In the genomic region with DNA sequence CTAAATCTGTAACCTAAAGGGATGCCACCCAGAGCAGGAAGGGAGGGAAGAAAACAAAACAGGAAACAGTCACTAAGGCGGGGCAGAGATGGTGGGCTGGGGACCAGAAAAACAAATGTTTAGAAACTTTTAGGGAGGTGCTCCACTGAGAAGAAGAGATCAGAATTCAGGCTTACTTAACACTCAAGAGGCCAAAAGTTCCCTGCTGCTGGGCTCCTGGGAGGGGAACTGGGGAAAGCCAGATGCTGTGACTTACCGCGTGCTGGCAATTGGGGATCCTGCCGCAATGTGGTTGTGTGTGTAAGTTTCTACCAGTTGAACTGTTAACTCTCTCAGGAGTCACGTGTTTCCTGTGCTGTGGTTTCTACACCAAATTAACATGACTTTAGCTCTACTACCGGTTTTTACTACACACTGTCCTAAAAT, we compare ENCODE assay signal across 7 mouse cellular contexts. TPM values are rescaled to one million over a fixed set of nuclear protein-coding genes. Genes with fewer than 3 reads are reported as not detected.
DNase-seq lines count a peak whose midpoint lies in the region; ATAC-seq and TF ChIP-seq lines count a peak whose summit lies in the region.

A gene (minus strand): TSS at position 285 of the 426 bp plus-strand sequence.

- WGBS in heart, embryonic 16.5 days = 60% methylated on average over 6 of the region's 6 CpGs
- WGBS in liver, embryonic 15.5 days (ENCODE audit: insufficient replicate concordance) = 15% methylated on average over 6 of the region's 6 CpGs

- H3K9ac ChIP-seq in MEL (ENCODE audit: control insufficient read depth, low read depth, low read length, poor library complexity, severe bottlenecking) = peak within 1 kb of the TSS; percentile 77
- H3K9ac ChIP-seq in heart, embryonic 16.5 days (ENCODE audit: low read length) = no peak within 1 kb of the TSS
- H3K9ac ChIP-seq in liver, embryonic 15.5 days = no peak within 1 kb of the TSS

- no peak for TF ChIP-seq CTCF in MEL (IDR thresholded peaks at IDR 0.05 in 2 of 3, conservative IDR thresholded peaks at IDR 0.05 in 1 of 3; ENCODE audit: control insufficient read depth in 1 of 3, insufficient read depth in 1 of 3, low read depth in 2 of 3, low read length in 3 of 3, poor library complexity in 1 of 3, severe bottlenecking in 1 of 3)

- H3K9me3 ChIP-seq in MEL (replicated peaks; ENCODE audit: insufficient read depth, low read length) = no peaks in the 10 kb centered on the region
- H3K9me3 ChIP-seq in heart, embryonic 16.5 days (replicated peaks; ENCODE audit: control insufficient read depth, low read length) = no peaks in the 10 kb centered on the region
- H3K9me3 ChIP-seq in liver, embryonic 15.5 days (replicated peaks) = no peaks in the 10 kb centered on the region

- peaks cover 6% of the 10 kb centered on the region for H3K79me2 ChIP-seq in MEL (ENCODE audit: control insufficient read depth, insufficient read depth, low read length, poor library complexity)

- H3K27me3 ChIP-seq in MEL (ENCODE audit: control insufficient read depth in 1 of 2, insufficient read depth in 2 of 2, low read length in 2 of 2) = no peaks in the 10 kb centered on the region
- H3K27me3 ChIP-seq in heart, embryonic 16.5 days (ENCODE audit: control insufficient read depth, insufficient read depth, low read length) = no peaks in the 10 kb centered on the region
- H3K27me3 ChIP-seq in liver, embryonic 15.5 days = no peaks in the 10 kb centered on the region

- TF ChIP-seq EP300 in MEL (IDR thresholded peaks at IDR 0.05; ENCODE audit: low read depth in 1 of 2, low read length in 2 of 2) = peak in 1 of 2 experiments; percentile 80; a peak in 2 of 4 replicates

- peaks cover 23 to 40% of the 10 kb centered on the region in 2 experiments for H3K4me1 ChIP-seq in MEL (ENCODE audit: control insufficient read depth in 1 of 2, insufficient read depth in 2 of 2, low read length in 2 of 2)
- peaks cover 13% of the 10 kb centered on the region for H3K4me1 ChIP-seq in heart, embryonic 16.5 days (ENCODE audit: control insufficient read depth, insufficient read depth, low read length)
- peaks cover 48% of the 10 kb centered on the region for H3K4me1 ChIP-seq in liver, embryonic 15.5 days (replicated peaks)

- H3K36me3 ChIP-seq in MEL (ENCODE audit: control insufficient read depth in 1 of 2, insufficient read depth in 2 of 2, low read length in 2 of 2) = peaks cover 0 to 41% of the 10 kb centered on the region in 2 experiments; a peak in 2 of 4 replicates
- no peaks in the 10 kb centered on the region for H3K36me3 ChIP-seq in heart, embryonic 16.5 days (ENCODE audit: control insufficient read depth, insufficient read depth)
- no peaks in the 10 kb centered on the region for H3K36me3 ChIP-seq in liver, embryonic 15.5 days (replicated peaks)

- TF ChIP-seq POLR2A in MEL (IDR thresholded peaks at IDR 0.05; ENCODE audit: control insufficient read depth in 1 of 2, insufficient read depth in 1 of 2, low read depth in 1 of 2, low read length in 2 of 2, poor library complexity in 1 of 2) = peak; percentile 70 to 97; a peak in 3 of 4 replicates

- peak within 1 kb of the TSS; percentile 13 for H3K4me2 ChIP-seq in heart, embryonic 16.5 days (ENCODE audit: low read depth, low read length)
- H3K4me2 ChIP-seq in liver, embryonic 15.5 days = peak within 1 kb of the TSS; percentile 31

- peak; percentile 92 for DNase-seq in MEL (ENCODE audit: low read depth, low spot score)
- no peak for DNase-seq in adrenal gland, postnatal 36 days
- DNase-seq in spleen, adult 12 weeks (ENCODE audit: low spot score) = peak; percentile 59
- no peak for DNase-seq in testis, postnatal 10 days (ENCODE audit: low spot score)
- DNase-seq in kidney, postnatal 14 days = no peak

- ATAC-seq in heart, embryonic 16.5 days (replicated peaks; ENCODE audit: extremely low read depth, insufficient read depth, low FRiP score) = no peak
- ATAC-seq in liver, embryonic 15.5 days (ENCODE audit: insufficient read depth) = no peak

- peak within 1 kb of the TSS; percentile 64 to 80 for H3K4me3 ChIP-seq in MEL (ENCODE audit: control insufficient read depth in 1 of 2, insufficient read depth in 1 of 2, low read depth in 2 of 2, low read length in 2 of 2)
- H3K4me3 ChIP-seq in heart, embryonic 16.5 days (ENCODE audit: low read length) = peak within 1 kb of the TSS; percentile 15
- 0 out of 2 replicates have a peak within 1 kb of the TSS, but pooled peaks have one; percentile 8 for H3K4me3 ChIP-seq in liver, embryonic 15.5 days (replicated peaks)

- peak within 1 kb of the TSS; percentile 96 for H3K27ac ChIP-seq in MEL (ENCODE audit: control insufficient read depth, low read depth, low read length)
- H3K27ac ChIP-seq in heart, embryonic 16.5 days (ENCODE audit: low read length) = peak within 1 kb of the TSS; percentile 41
- peak within 1 kb of the TSS; percentile 39 for H3K27ac ChIP-seq in liver, embryonic 15.5 days (replicated peaks)

- no peak for TF ChIP-seq RAD21 in MEL (IDR thresholded peaks at IDR 0.05; ENCODE audit: low read depth, low read length)

TF ChIP-seq in MEL, 35 proteins besides CTCF, POLR2A, EP300 and RAD21:
- no peak for TF ChIP-seq ZKSCAN1 (IDR thresholded peaks at IDR 0.05; ENCODE audit: low read depth, low read length)
- TF ChIP-seq TAL1 (IDR thresholded peaks at IDR 0.05; ENCODE audit: low read length) = no peak
- no peak for TF ChIP-seq NRF1 (IDR thresholded peaks at IDR 0.05; ENCODE audit: insufficient read depth, low read depth, low read length, poor library complexity, severe bottlenecking)
- TF ChIP-seq ZNF384 (IDR thresholded peaks at IDR 0.05; ENCODE audit: low read depth, low read length) = no peak
- TF ChIP-seq JUND (IDR thresholded peaks at IDR 0.05; ENCODE audit: low read depth, low read length) = no peak
- peak; percentile 97 for TF ChIP-seq MXI1 (IDR thresholded peaks at IDR 0.05; ENCODE audit: low read depth, low read length)
- TF ChIP-seq HCFC1 (IDR thresholded peaks at IDR 0.05; ENCODE audit: low read depth, low read length) = no peak
- peak; percentile 33; the same call in 1 of the 2 replicates for TF ChIP-seq TCF12 (IDR thresholded peaks at IDR 0.05; ENCODE audit: low read depth, low read length)
- TF ChIP-seq ETS1 (IDR thresholded peaks at IDR 0.05; ENCODE audit: low read depth, low read length) = peak; percentile 83
- TF ChIP-seq MAX (IDR thresholded peaks at IDR 0.05; ENCODE audit: low read length) = peak; percentile 99
- peak; percentile 99 for TF ChIP-seq MYC (IDR thresholded peaks at IDR 0.05; ENCODE audit: low read depth, low read length)
- no peak for TF ChIP-seq SMC3 (IDR thresholded peaks at IDR 0.05; ENCODE audit: low read depth, low read length)
- peak; percentile 81 for TF ChIP-seq ZMIZ1 (IDR thresholded peaks at IDR 0.05; ENCODE audit: low read depth, low read length)
- peak; percentile 93 for TF ChIP-seq NELFE (IDR thresholded peaks at IDR 0.05; ENCODE audit: low read depth, low read length)
- peak; percentile 16; the same call in 1 of the 2 replicates for TF ChIP-seq MAZ (IDR thresholded peaks at IDR 0.05; ENCODE audit: low read depth, low read length)
- no peak for TF ChIP-seq RCOR1 (IDR thresholded peaks at IDR 0.05; ENCODE audit: low read depth, low read length)
- TF ChIP-seq KAT2A (conservative IDR thresholded peaks at IDR 0.05; ENCODE audit: low read depth, low read length) = no peak; the same call in 1 of the 2 replicates
- TF ChIP-seq BHLHE40 (IDR thresholded peaks at IDR 0.05; ENCODE audit: borderline replicate concordance, low read depth, low read length) = peak; percentile 91
- peak; percentile 96 for TF ChIP-seq USF1 (IDR thresholded peaks at IDR 0.05; ENCODE audit: low read depth, low read length)
- TF ChIP-seq POLR2AphosphoS5 (IDR thresholded peaks at IDR 0.05; ENCODE audit: borderline replicate concordance, low read depth, low read length) = no peak
- TF ChIP-seq POLR2AphosphoS2 (IDR thresholded peaks at IDR 0.05; ENCODE audit: low read length) = peak; percentile 53; the same call in 1 of the 2 replicates
- TF ChIP-seq ZC3H11A (IDR thresholded peaks at IDR 0.05; ENCODE audit: low read depth, low read length) = no peak
- TF ChIP-seq SIN3A (IDR thresholded peaks at IDR 0.05; ENCODE audit: low read length) = peak; percentile 95
- TF ChIP-seq UBTF (IDR thresholded peaks at IDR 0.05; ENCODE audit: borderline replicate concordance, insufficient read depth, low read depth, low read length) = no peak
- peak; percentile 96 for TF ChIP-seq MYB (IDR thresholded peaks at IDR 0.05; ENCODE audit: low read depth, low read length)
- TF ChIP-seq GATA1 (IDR thresholded peaks at IDR 0.05; ENCODE audit: low read depth, low read length) = peak; percentile 12; the same call in 1 of the 2 replicates
- TF ChIP-seq MEF2A (IDR thresholded peaks at IDR 0.05; ENCODE audit: extremely low read depth, insufficient replicate concordance, low read depth, low read length, poor library complexity, severe bottlenecking) = no peak
- no peak for TF ChIP-seq GABPA (IDR thresholded peaks at IDR 0.05; ENCODE audit: low read depth, low read length)
- peak; percentile 46 to 74; a peak in 3 of 4 replicates for TF ChIP-seq USF2 (IDR thresholded peaks at IDR 0.05; ENCODE audit: borderline replicate concordance in 1 of 2, insufficient read depth in 1 of 2, low read depth in 1 of 2, low read length in 2 of 2)
- no peak for TF ChIP-seq CHD1 (IDR thresholded peaks at IDR 0.05; ENCODE audit: low read depth, low read length)
- TF ChIP-seq E2F4 (IDR thresholded peaks at IDR 0.05; ENCODE audit: borderline replicate concordance, low read depth, low read length) = no peak; the same call in 1 of the 2 replicates
- TF ChIP-seq CHD2 (IDR thresholded peaks at IDR 0.05; ENCODE audit: low read length) = no peak
- TF ChIP-seq TBP (IDR thresholded peaks at IDR 0.05; ENCODE audit: low read depth, low read length) = peak; percentile 91
- TF ChIP-seq ELF1 (IDR thresholded peaks at IDR 0.05; ENCODE audit: low read depth, low read length) = peak; percentile 45; the same call in 1 of the 2 replicates
- TF ChIP-seq MAFK (IDR thresholded peaks at IDR 0.05; ENCODE audit: borderline replicate concordance, low read depth, low read length) = no peak

RNA-seq across cellular contexts. Expression of the gene that starts here (rescaled TPM):
- total RNA-seq in MEL (2012; rRNA removed) = 58.1 and 82.7 TPM in 2 replicates
- 10 to 100 TPM in 1 of 2 experiments, not detected in 1; 49.6 TPM for polyA plus RNA-seq in MEL (2012; ENCODE audit: insufficient read depth in 1 of 2, insufficient read length in 2 of 2, low read depth in 1 of 2, low replicate concordance in 2 of 2, missing spikeins in 1 of 2)
- 10 to 100 TPM; 14.1 to 14.7 TPM for total RNA-seq in adrenal gland, postnatal 36 days (2021)
- polyA plus RNA-seq in heart, embryonic 16.5 days (2015; fragmentation: Nextera tagmentation; extraction: Ambion mirVana) = 107 and 109 TPM in 2 replicates
- 13.4 and 16.4 TPM in 2 replicates for polyA plus RNA-seq in liver, embryonic 15.5 days (2015; fragmentation: Nextera tagmentation; extraction: Ambion mirVana)

Comparison
In these comparisons a context has a peak if more than half of its experiments do, and no peak if none do; other contexts are left out.
1. DNase-seq: peak in MEL (single experiment) and spleen, adult 12 weeks (single experiment); none in adrenal gland, postnatal 36 days (0 of 2), testis, postnatal 10 days (single experiment) and kidney, postnatal 14 days (single experiment).
2. H3K27ac ChIP-seq: peak in every context shown above with its lines; median percentile 96 in MEL; 41 in heart, embryonic 16.5 days; 39 in liver, embryonic 15.5 days.
3. H3K4me3 ChIP-seq: peak in every context shown above with its lines; median percentile 72 in MEL; 15 in heart, embryonic 16.5 days; 8 in liver, embryonic 15.5 days.